Mouse (Mus musculus): ENCODE measurements around the gene Igtp. TPM values are rescaled to one million over a fixed set of nuclear protein-coding genes. Genes with fewer than 3 reads are reported as not detected.
"Not testable (repeated sequence)": the region's sequence is repeated elsewhere in the genome, so short reads cannot be mapped to it uniquely, and the experiment has no call there.

Igtp gene
- 5.0 and 5.5 TPM in 2 replicates for polyA plus RNA-seq (2014; fragmentation: Nextera tagmentation; extraction: Ambion mirVana)

DNA sequence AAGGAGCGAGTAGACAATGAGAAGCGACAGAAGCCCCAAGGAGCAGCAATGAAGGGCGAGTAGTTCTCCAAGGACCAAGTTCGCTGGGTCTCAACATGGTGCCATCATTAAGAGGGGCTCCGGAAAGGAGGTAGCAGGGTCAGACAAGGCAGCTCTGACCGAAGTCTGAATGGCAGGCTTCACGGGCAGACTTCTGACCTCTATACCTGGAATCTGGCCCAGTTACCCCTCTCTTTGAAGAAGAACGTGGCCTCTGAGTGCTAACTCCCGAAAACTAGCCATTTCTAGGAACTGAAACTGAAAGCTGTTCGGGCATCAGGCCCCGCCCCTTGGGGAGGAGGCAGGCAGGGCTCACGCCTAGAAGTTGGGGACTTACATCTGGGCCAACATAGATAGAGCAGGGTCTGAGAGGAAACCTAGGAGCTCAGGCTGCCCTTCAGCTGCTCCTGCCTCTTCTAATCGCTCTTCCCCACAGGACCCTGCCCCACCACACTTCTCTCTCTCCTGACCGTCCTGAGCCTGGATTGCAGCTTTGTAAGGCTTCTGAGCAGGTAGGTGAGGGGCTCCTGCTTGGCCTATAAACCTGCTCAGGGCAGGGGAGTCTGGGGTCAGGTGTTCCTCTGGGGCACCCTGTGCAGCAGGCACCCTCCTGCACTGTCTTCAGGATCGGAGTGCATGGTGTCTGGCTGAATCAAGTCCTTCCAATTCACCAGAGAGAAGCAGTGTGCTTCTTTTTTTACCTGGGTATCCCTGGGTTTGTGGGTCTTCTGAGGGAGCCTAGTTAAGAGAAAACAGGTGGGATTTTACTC is at the start of gene Igtp, which contains the start of gene Irgm2:
TSS of gene Igtp (plus strand) at position 328 of the 809 bp plus-strand sequence.
TSS of gene Irgm2 (plus strand) at position 390 of the 809 bp plus-strand sequence.
- H3K9ac ChIP-seq (ENCODE audit: low read depth, low read length) = peak within 1 kb of the TSS; percentile 82
- peak within 1 kb of the TSS; percentile 66; the same call in 1 of the 2 replicates for H3K27ac ChIP-seq (ENCODE audit: low read depth, low read length)
- H3K36me3 ChIP-seq (ENCODE audit: control insufficient read depth, insufficient read depth, low read length); H3K27me3 ChIP-seq (replicated peaks; ENCODE audit: control insufficient read depth, insufficient read depth, low read length); H3K4me1 ChIP-seq (replicated peaks; ENCODE audit: control insufficient read depth, insufficient read depth, low read length); H3K9me3 ChIP-seq (ENCODE audit: control insufficient read depth, low read length): not testable (repeated sequence)
- peak within 1 kb of the TSS; percentile 86 for H3K4me2 ChIP-seq
- peak within 1 kb of the TSS; percentile 75 for H3K4me3 ChIP-seq (ENCODE audit: low read depth, low read length)
- 6% methylated on average over 14 of the region's 15 CpGs for WGBS
- DNase-seq (ENCODE audit: low spot score) (peak; percentile 78), ATAC-seq (replicated peaks; ENCODE audit: low FRiP score) (peak; percentile 99)

DNA sequence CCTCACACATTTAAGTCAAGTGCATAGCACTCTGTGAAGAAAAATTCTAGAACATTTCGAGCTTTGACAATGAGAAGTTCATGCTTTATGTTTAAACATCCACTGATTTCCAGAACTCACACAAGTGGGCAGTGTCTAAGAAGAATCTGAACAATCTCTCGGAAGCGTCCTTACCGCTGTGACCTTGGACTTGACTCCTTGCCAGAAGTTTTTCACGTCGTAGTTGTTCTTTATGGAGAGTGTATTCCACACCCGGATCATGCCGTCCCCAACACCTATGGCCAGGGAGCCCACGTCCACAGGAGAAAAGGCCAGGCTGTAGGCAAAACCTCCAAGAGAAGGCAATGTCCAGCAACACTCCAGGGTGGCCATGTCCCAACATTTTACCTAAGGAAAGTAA is 43.9 kb upstream of the Igtp start:
- Histone ChIP-seq H3K36me3 (ENCODE audit: control insufficient read depth, insufficient read depth, low read length) (peaks cover 53% of the 10 kb centered on the region), H3K4me1 (replicated peaks; ENCODE audit: control insufficient read depth, insufficient read depth, low read length) (no peaks in the 10 kb centered on the region), H3K4me3 (ENCODE audit: low read depth, low read length) (no peak overlapping the region), H3K27ac (ENCODE audit: low read depth, low read length) (no peak overlapping the region), H3K9me3 (ENCODE audit: control insufficient read depth, low read length) (no peaks in the 10 kb centered on the region), H3K9ac (ENCODE audit: low read depth, low read length) (no peak overlapping the region), H3K4me2 (no peak overlapping the region), H3K27me3 (replicated peaks; ENCODE audit: control insufficient read depth, insufficient read depth, low read length) (no peaks in the 10 kb centered on the region)
- ATAC-seq (replicated peaks; ENCODE audit: low FRiP score) (no peak), DNase-seq (ENCODE audit: low spot score) (no peak)
- 89% methylated on average over 9 of the region's 9 CpGs for WGBS

DNA sequence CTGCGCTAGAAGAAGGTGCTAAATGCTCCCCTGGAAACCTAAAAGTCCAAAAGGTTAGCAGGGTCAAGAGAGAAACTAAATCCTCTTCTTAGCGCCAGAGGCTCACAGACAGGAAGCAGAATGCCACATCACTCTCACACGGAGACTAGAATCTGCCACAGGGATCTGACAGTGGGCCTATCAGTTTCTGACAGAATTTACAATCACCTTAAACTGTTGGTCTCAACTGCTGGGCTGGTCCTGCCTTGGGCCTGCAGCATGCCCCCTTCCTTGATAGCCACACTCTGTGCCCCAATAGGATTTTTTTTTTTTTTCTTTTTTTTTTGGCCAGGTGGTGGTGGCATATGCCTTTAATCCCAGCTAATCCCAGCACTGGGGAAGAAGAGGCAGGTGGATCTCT is 42.5 kb upstream of the Igtp start:
- 62% methylated on average over 3 of the region's 3 CpGs for WGBS
- no peak overlapping the region for H3K9ac ChIP-seq (ENCODE audit: low read depth, low read length)
- H3K4me3 ChIP-seq (ENCODE audit: low read depth, low read length) = no peak overlapping the region
- no peaks in the 10 kb centered on the region for H3K27me3 ChIP-seq (replicated peaks; ENCODE audit: control insufficient read depth, insufficient read depth, low read length)
- no peaks in the 10 kb centered on the region for H3K9me3 ChIP-seq (ENCODE audit: control insufficient read depth, low read length)
- DNase-seq (ENCODE audit: low spot score) (no peak), ATAC-seq (replicated peaks; ENCODE audit: low FRiP score) (0 out of 2 replicates have a peak, but pooled peaks have one; percentile 26)
- H3K4me2 ChIP-seq = no peak overlapping the region
- H3K27ac ChIP-seq (ENCODE audit: low read depth, low read length) = no peak overlapping the region
- H3K4me1 ChIP-seq (replicated peaks; ENCODE audit: control insufficient read depth, insufficient read depth, low read length) = no peaks in the 10 kb centered on the region
- H3K36me3 ChIP-seq (ENCODE audit: control insufficient read depth, insufficient read depth, low read length) = peaks cover 51% of the 10 kb centered on the region

DNA sequence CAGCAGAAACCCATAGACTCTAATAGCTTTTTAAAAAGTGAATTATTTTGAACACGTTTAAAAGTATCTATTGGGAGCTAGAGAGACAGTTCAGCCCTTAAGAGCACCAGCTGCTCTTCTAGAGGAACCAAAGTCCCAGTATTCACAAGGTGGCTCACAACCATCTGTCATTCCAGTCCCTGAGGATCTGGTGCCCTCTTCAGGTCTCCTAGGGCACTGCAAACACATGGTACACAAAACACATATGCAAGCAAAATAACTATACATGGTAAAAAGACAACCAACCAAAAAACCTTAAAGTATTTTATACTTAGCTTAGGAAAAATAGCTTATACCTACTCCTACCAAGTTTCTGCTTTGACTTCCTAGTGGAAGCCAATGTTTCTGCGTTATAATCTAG is 34.3 kb upstream of the Igtp start:
- no peak for ATAC-seq (replicated peaks; ENCODE audit: low FRiP score)

DNA sequence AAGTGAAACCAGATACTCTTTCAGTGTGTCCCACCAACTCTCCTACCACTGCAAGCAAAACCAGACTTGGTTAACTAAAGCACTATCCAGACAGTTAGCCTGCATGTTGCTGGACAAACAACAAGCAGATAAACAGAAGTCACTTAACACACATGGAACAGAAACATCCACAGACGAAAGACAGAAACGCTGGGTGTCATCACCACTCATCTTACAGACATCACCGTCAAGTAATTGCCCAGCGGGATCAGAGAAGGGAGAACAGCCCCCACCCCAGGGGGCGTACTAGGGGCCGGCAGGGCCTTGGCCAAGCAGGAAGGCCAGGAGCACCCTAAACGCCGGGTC is 31.6 kb upstream of the Igtp start:
- no peak for ATAC-seq (replicated peaks; ENCODE audit: low FRiP score)
- H3K4me2 ChIP-seq = peak overlapping the region; percentile 90
- DNase-seq (ENCODE audit: low spot score) = no peak
- peak overlapping the region; percentile 76 for H3K27ac ChIP-seq (ENCODE audit: low read depth, low read length)
- H3K9ac ChIP-seq (ENCODE audit: low read depth, low read length) = peak overlapping the region; percentile 76
- 1% methylated on average over 8 of the region's 8 CpGs for WGBS
- no peaks in the 10 kb centered on the region for H3K27me3 ChIP-seq (replicated peaks; ENCODE audit: control insufficient read depth, insufficient read depth, low read length)
- peak overlapping the region; percentile 84 for H3K4me3 ChIP-seq (ENCODE audit: low read depth, low read length)
- H3K4me1 ChIP-seq (replicated peaks; ENCODE audit: control insufficient read depth, insufficient read depth, low read length) = peaks cover 9% of the 10 kb centered on the region; the same call in 1 of the 2 replicates
- peaks cover 35% of the 10 kb centered on the region for H3K36me3 ChIP-seq (ENCODE audit: control insufficient read depth, insufficient read depth, low read length)
- no peaks in the 10 kb centered on the region for H3K9me3 ChIP-seq (ENCODE audit: control insufficient read depth, low read length)

More for the DNA sequence above, 34.3 kb upstream of the Igtp start:
- H3K9me3 ChIP-seq (ENCODE audit: control insufficient read depth, low read length) = no peaks in the 10 kb centered on the region
- H3K4me2 ChIP-seq = no peak overlapping the region
- H3K9ac ChIP-seq (ENCODE audit: low read depth, low read length) = no peak overlapping the region
- H3K4me1 ChIP-seq (replicated peaks; ENCODE audit: control insufficient read depth, insufficient read depth, low read length) = peaks cover 6% of the 10 kb centered on the region; the same call in 1 of the 2 replicates
- 93% methylated on average over 2 of the region's 2 CpGs for WGBS
- DNase-seq (ENCODE audit: low spot score) = no peak
- no peaks in the 10 kb centered on the region for H3K27me3 ChIP-seq (replicated peaks; ENCODE audit: control insufficient read depth, insufficient read depth, low read length)
- no peak overlapping the region for H3K27ac ChIP-seq (ENCODE audit: low read depth, low read length)
- no peak overlapping the region for H3K4me3 ChIP-seq (ENCODE audit: low read depth, low read length)
- peaks cover 46% of the 10 kb centered on the region for H3K36me3 ChIP-seq (ENCODE audit: control insufficient read depth, insufficient read depth, low read length)

DNA sequence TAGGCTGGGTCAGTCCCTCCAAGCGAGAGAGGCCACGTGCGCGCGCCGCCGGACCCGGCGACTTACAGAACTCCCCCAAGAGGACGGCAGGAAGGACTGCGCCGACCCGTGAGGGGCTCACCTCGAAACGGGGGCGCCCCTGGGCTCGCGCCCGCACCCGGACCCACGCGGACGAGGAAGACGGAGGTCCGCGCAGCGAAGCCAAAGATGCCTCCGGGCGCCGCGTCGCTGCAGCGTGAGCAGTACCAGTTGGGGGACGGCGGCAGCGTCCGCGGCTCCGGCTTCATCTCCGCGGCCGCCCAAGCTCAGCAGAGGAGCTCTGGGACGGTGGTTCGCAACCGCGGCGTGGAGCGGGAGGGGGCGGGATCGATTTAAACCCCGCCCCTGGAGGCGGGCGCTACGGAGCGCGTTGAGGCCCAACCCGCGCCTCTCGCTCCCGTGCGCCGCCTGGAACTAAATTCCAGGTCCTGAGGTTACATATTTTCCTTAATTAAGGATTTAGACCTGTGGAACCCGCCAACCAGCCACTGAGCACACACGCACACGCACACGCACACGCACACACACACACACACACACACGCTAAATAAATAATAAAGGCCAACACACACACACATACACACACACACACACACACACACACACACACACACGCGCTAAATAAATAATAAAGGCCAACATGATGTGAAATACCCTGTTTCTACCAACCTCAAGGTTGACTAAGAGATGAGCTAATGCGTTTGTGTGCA is 31.0 kb upstream of the Igtp start, which contains the start of gene Gemin5:
TSS of gene Gemin5 (minus strand) at position 373 of the 749 bp plus-strand sequence.
- 2% methylated on average over 71 of the region's 71 CpGs for whole genome bisulfite sequencing
- peak; percentile 86 for DNase-seq (ENCODE audit: low spot score)
- Histone ChIP-seq H3K36me3 (ENCODE audit: control insufficient read depth, insufficient read depth, low read length) (peaks cover 33% of the 10 kb centered on the region), H3K27me3 (replicated peaks; ENCODE audit: control insufficient read depth, insufficient read depth, low read length) (no peaks in the 10 kb centered on the region), H3K4me2 (peak within 1 kb of the TSS; percentile 90), H3K27ac (ENCODE audit: low read depth, low read length) (peak within 1 kb of the TSS; percentile 76), H3K9me3 (ENCODE audit: control insufficient read depth, low read length) (no peaks in the 10 kb centered on the region), H3K4me3 (ENCODE audit: low read depth, low read length) (peak within 1 kb of the TSS; percentile 84), H3K9ac (ENCODE audit: low read depth, low read length) (peak within 1 kb of the TSS; percentile 76), H3K4me1 (replicated peaks; ENCODE audit: control insufficient read depth, insufficient read depth, low read length) (peaks cover 10% of the 10 kb centered on the region; the same call in 1 of the 2 replicates)
- ATAC-seq (replicated peaks; ENCODE audit: low FRiP score) = peak; percentile 80

DNA sequence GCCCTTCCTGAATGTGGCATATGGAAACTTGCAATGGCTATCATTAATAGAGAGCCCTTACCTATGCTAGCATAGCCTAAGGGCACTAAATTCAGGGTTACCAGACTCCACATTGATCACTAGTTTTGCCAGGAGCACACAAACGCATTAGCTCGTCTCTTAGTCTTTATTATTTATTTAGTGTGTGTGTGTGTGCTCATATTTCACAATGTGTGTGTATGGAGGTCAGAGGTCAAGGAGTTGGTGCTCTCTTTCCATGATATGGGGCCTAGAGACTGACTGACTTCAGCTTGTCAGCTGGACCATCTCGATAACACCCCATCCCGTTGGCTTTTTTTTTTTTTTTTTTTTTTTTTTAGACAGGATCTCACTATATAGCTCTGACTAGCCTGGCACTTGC is 29.7 kb upstream of the Igtp start:
- 69% methylated on average over 4 of the region's 4 CpGs for WGBS

DNA sequence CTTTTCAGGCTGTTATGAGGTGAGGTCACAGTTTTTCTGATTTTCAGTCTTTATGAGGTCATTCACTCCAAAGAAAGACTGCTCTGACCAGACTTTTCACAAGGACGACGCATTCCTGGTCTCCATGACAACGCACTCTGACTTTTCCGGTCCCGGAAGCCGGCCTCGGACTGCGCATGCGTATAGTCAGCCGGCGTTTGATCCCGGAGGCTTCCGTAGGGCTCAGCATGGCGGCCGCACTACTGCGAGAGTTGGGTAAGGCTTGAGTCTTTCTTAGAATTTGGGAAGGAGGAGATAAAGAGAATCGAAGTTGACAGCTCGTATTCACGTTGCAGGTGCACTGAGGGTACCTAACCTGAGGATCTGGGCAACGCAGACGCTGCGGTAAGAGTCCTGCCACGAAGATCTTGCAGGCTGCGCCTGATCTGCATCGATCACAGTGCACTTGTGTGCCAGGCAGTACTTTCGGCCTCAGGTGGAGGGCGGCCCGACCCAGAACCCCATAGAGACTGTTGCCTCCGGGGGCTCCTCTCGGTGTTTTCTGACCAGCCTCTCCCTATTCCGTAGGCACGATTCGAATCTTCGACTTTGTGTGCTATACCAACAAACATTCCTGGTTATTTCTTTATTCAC is 27.8 kb upstream of the Igtp start, which contains the start of gene Mrpl22:
TSS of gene Mrpl22 (plus strand) at position 203 of the 633 bp plus-strand sequence.
- Histone ChIP-seq H3K27me3 (replicated peaks; ENCODE audit: control insufficient read depth, insufficient read depth, low read length) (no peaks in the 10 kb centered on the region), H3K36me3 (ENCODE audit: control insufficient read depth, insufficient read depth, low read length) (peaks cover 25% of the 10 kb centered on the region), H3K4me1 (replicated peaks; ENCODE audit: control insufficient read depth, insufficient read depth, low read length) (peaks cover 10% of the 10 kb centered on the region; the same call in 1 of the 2 replicates), H3K9me3 (ENCODE audit: control insufficient read depth, low read length) (no peaks in the 10 kb centered on the region), H3K4me3 (ENCODE audit: low read depth, low read length) (peak within 1 kb of the TSS; percentile 75), H3K27ac (ENCODE audit: low read depth, low read length) (peak within 1 kb of the TSS; percentile 70), H3K9ac (ENCODE audit: low read depth, low read length) (peak within 1 kb of the TSS; percentile 83), H3K4me2 (peak within 1 kb of the TSS; percentile 72)
- under 1% methylated on average over 34 of the region's 34 CpGs for WGBS
- ATAC-seq (replicated peaks; ENCODE audit: low FRiP score) (peak; percentile 76), DNase-seq (ENCODE audit: low spot score) (peak; percentile 95)

More for the DNA sequence above, 29.7 kb upstream of the Igtp start:
- Histone ChIP-seq H3K36me3 (ENCODE audit: control insufficient read depth, insufficient read depth, low read length) (peaks cover 32% of the 10 kb centered on the region), H3K4me1 (replicated peaks; ENCODE audit: control insufficient read depth, insufficient read depth, low read length) (peaks cover 10% of the 10 kb centered on the region; the same call in 1 of the 2 replicates), H3K9ac (ENCODE audit: low read depth, low read length) (no peak overlapping the region), H3K9me3 (ENCODE audit: control insufficient read depth, low read length) (no peaks in the 10 kb centered on the region), H3K27ac (ENCODE audit: low read depth, low read length) (no peak overlapping the region), H3K4me3 (ENCODE audit: low read depth, low read length) (no peak overlapping the region), H3K27me3 (replicated peaks; ENCODE audit: control insufficient read depth, insufficient read depth, low read length) (no peaks in the 10 kb centered on the region), H3K4me2 (no peak overlapping the region)
- DNase-seq (ENCODE audit: low spot score) = no peak
- ATAC-seq (replicated peaks; ENCODE audit: low FRiP score) = no peak

Measured in liver, embryonic 11.5 days (tissue).